Mouse (Mus musculus): ENCODE results near the gene Tomm34. TPM values are rescaled to one million over a fixed set of nuclear protein-coding genes. Genes with fewer than 3 reads are reported as not detected.
A peak's percentile ranks its signal among the peaks of the same experiment; 100 is the strongest.

Tomm34 gene
- 52.3 and 53.0 TPM in 2 replicates for polyA plus RNA-seq (2015; fragmentation: Nextera tagmentation; extraction: Ambion mirVana)

GRCm38 (mm10) chr2:164070765-164071436 lies at the start of gene Tomm34:
TSS of gene Tomm34 (minus strand) at chr2:164071169.
- H3K4me1 ChIP-seq: peaks cover 34% of the 10 kb centered on the region
- no peaks in the 10 kb centered on the region for H3K27me3 ChIP-seq
- H3K27ac ChIP-seq: peak within 1 kb of the TSS; percentile 56
- peak; percentile 98 for ATAC-seq (ENCODE audit: borderline replicate concordance, extremely low read depth, low FRiP score, low TSS enrichment)
- H3K9ac ChIP-seq: peak within 1 kb of the TSS; percentile 72
- peak within 1 kb of the TSS; percentile 69 for H3K4me2 ChIP-seq
- H3K4me3 ChIP-seq: peak within 1 kb of the TSS; percentile 74
- WGBS: 1% methylated on average over 55 of the region's 55 CpGs
- peaks cover 5% of the 10 kb centered on the region for H3K36me3 ChIP-seq
- no peaks in the 10 kb centered on the region for H3K9me3 ChIP-seq

DNA sequence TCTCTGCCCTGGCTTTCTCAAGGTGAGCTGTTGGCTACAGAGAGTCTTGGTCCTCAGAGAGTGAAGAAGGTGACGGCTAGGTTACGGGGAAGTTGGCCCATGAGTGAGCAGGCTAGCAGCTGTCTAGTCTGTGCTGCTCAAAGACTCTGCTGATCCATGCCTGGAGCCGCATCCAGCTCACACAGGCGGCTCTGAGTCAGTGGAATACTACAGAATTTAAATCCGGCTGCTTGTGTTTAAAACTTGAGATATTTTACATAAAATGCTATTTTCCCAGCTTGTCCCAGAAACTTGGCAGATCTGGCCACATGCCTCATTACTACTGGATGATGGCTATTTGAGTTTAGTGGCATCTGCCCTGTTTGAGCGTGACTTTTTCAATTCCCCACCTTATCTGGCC lies 48.5 kb upstream of the Tomm34 start:
- H3K4me1 ChIP-seq: no peaks in the 10 kb centered on the region
- no peak overlapping the region for H3K4me2 ChIP-seq
- 87% methylated on average over 6 of the region's 6 CpGs for WGBS
- no peaks in the 10 kb centered on the region for H3K9me3 ChIP-seq
- H3K27ac ChIP-seq: no peak overlapping the region
- H3K9ac ChIP-seq: no peak overlapping the region
- H3K4me3 ChIP-seq: no peak overlapping the region
- H3K27me3 ChIP-seq: no peaks in the 10 kb centered on the region
- no peak for ATAC-seq (ENCODE audit: borderline replicate concordance, extremely low read depth, low FRiP score, low TSS enrichment)
- H3K36me3 ChIP-seq: peaks cover 39% of the 10 kb centered on the region

DNA sequence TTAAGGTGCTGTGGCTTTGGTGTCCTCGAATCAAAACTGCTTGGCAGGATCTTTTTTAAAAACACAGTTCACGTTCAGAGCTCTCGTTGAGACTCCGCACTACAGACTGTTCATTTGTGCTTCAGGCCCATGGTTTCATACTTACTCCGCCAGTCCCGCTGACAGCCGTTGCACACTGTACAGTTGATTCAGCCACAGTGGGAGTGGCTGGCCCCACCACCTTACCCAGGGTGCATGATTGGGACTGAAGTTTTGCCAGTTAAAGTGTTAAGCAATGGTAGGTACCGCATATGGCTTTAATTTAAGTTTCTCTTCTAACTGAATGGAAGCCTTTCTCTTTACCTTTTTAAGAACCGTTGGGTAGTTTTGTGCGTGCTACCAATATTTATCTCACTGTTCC lies 44.6 kb upstream of the Tomm34 start:
- no peak overlapping the region for H3K27ac ChIP-seq
- H3K4me2 ChIP-seq: no peak overlapping the region
- no peak overlapping the region for H3K9ac ChIP-seq
- no peak for ATAC-seq (ENCODE audit: borderline replicate concordance, extremely low read depth, low FRiP score, low TSS enrichment)
- no peaks in the 10 kb centered on the region for H3K27me3 ChIP-seq
- peaks cover 32% of the 10 kb centered on the region for H3K36me3 ChIP-seq
- H3K9me3 ChIP-seq: no peaks in the 10 kb centered on the region
- 79% methylated on average over 10 of the region's 10 CpGs for WGBS
- no peaks in the 10 kb centered on the region for H3K4me1 ChIP-seq
- no peak overlapping the region for H3K4me3 ChIP-seq

DNA sequence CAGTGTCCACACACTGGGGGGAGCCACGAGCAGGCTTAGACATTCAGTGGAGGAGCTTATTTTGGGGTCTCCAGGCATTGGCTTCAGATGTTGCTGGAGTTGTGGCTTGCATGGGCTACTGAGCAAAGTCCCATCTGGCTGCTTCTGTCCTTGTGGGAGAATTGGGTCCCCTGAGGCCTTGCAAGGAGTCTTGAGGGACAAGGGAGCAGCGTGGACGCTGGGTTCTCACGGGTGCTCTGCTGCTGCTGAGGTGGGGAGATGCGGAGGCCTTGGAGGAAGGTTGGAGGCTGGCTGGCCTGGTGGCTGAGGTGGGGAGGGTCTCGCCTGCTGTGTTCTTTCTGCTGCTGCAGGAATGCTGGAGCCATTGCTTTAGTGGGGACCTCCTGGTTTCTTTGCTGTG lies 43.1 kb upstream of the Tomm34 start:
- no peak overlapping the region for H3K4me2 ChIP-seq
- H3K9ac ChIP-seq: no peak overlapping the region
- no peaks in the 10 kb centered on the region for H3K27me3 ChIP-seq
- ATAC-seq (ENCODE audit: borderline replicate concordance, extremely low read depth, low FRiP score, low TSS enrichment): no peak
- H3K27ac ChIP-seq: no peak overlapping the region
- 80% methylated on average over 6 of the region's 6 CpGs for whole genome bisulfite sequencing
- no peaks in the 10 kb centered on the region for H3K4me1 ChIP-seq
- H3K4me3 ChIP-seq: no peak overlapping the region
- no peaks in the 10 kb centered on the region for H3K9me3 ChIP-seq
- peaks cover 17% of the 10 kb centered on the region for H3K36me3 ChIP-seq

DNA sequence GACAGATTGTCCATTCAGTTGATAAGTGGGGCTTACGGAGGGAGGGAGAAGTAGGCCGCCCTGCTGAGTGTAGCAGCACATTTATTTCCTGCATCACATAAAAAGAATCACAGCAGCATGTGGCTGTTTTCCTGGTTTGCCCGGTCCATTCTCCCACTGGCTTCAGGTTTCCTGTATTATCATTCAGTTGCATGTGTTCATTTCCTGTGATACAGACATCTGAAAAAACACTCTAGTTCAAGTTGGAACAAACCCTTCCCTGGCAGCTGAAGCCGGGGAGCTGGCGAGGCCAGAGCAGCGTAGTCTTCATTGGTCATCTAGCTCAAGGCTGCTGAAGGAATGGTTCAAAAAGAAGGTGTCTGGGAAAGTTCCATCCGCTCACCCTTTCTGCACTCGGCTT lies 40.6 kb upstream of the Tomm34 start:
- ATAC-seq (ENCODE audit: borderline replicate concordance, extremely low read depth, low FRiP score, low TSS enrichment): no peak
- Histone ChIP-seq H3K4me3 (no peak overlapping the region), H3K36me3 (peaks cover 11% of the 10 kb centered on the region), H3K9me3 (no peaks in the 10 kb centered on the region), H3K4me2 (no peak overlapping the region), H3K4me1 (no peaks in the 10 kb centered on the region), H3K27ac (no peak overlapping the region), H3K27me3 (no peaks in the 10 kb centered on the region), H3K9ac (no peak overlapping the region)
- WGBS: 79% methylated on average over 8 of the region's 8 CpGs

DNA sequence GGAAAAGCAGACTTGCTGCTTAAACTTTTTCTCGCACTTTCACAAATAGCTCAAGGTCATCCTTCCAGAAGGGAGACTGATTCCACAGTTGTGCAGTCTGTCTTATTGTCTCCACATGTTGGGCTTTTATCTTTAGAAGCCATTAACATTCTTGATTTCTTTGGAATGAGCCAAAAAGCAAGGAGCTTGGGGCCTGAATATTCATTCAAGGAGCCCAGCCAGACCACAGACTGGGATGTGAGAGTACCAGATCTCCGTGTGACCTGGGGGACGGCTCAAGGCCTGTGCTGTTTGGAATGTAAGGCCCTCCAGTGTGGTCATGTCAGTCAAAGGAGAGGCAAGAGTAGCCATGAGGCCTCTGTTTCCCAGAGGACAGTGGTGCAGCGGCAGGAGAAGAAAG lies 37.5 kb upstream of the Tomm34 start:
- peaks cover 22% of the 10 kb centered on the region for H3K36me3 ChIP-seq
- WGBS: 75% methylated on average over 4 of the region's 4 CpGs
- no peaks in the 10 kb centered on the region for H3K9me3 ChIP-seq
- no peak overlapping the region for H3K9ac ChIP-seq
- H3K4me3 ChIP-seq: no peak overlapping the region
- no peak for ATAC-seq (ENCODE audit: borderline replicate concordance, extremely low read depth, low FRiP score, low TSS enrichment)
- no peaks in the 10 kb centered on the region for H3K4me1 ChIP-seq
- no peak overlapping the region for H3K27ac ChIP-seq
- H3K4me2 ChIP-seq: no peak overlapping the region
- H3K27me3 ChIP-seq: no peaks in the 10 kb centered on the region

- Histone ChIP-seq H3K27me3 (no peaks in the 10 kb centered on the region), H3K9me3 (no peaks in the 10 kb centered on the region), H3K4me2 (no peak overlapping the region), H3K27ac (no peak overlapping the region), H3K4me1 (no peaks in the 10 kb centered on the region), H3K9ac (no peak overlapping the region), H3K36me3 (peaks cover 27% of the 10 kb centered on the region; the same call in 1 of the 2 replicates), H3K4me3 (no peak overlapping the region)
- ATAC-seq (ENCODE audit: borderline replicate concordance, extremely low read depth, low FRiP score, low TSS enrichment): no peak
- 81% methylated on average over 16 of the region's 16 CpGs for WGBS
Observed at GRCm38 (mm10) chr2:164107125-164107874, 36.3 kb upstream of the Tomm34 start.

DNA sequence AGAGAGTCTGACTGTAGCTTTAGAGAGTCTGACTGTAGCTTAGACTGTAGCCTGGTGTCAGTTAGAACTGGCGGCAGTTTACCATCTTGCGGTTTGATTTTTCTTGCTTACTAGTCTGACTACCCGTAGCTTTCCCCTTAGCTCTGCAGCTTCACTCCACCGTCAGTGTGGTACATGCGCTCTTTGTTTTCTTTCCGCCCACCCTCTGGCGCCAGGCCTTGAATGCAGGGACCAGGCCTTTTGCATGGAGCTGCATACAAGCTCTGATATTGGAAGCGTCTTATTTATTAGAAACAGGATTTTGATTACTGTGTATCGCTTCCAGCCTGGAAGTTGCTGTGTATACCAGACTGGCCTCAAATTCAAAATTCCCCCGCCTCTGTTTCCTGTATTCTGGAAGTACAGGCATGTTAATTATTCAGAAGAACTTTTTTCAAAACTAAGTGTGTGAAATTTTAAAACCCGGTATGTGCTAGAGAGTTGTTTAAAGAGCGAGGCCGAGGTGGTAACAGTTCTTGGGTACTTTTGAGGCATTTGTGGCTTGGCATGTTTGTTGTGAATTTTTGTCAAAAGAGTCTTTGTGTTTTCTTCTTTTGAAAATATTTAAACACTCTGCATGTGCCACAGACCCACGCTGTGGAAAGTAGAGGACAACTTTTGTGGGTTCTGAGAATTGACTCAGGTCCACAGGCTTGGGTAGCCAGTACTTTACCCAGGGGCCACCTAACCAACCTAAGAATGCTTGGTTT lies 35.5 kb upstream of the Tomm34 start:
- Histone ChIP-seq H3K9me3 (no peaks in the 10 kb centered on the region), H3K36me3 (peaks cover 29% of the 10 kb centered on the region; the same call in 1 of the 2 replicates), H3K4me3 (no peak overlapping the region), H3K27me3 (no peaks in the 10 kb centered on the region), H3K9ac (no peak overlapping the region), H3K4me2 (no peak overlapping the region), H3K4me1 (no peaks in the 10 kb centered on the region), H3K27ac (no peak overlapping the region)
- no peak for ATAC-seq (ENCODE audit: borderline replicate concordance, extremely low read depth, low FRiP score, low TSS enrichment)
- WGBS: 87% methylated on average over 14 of the region's 14 CpGs

DNA sequence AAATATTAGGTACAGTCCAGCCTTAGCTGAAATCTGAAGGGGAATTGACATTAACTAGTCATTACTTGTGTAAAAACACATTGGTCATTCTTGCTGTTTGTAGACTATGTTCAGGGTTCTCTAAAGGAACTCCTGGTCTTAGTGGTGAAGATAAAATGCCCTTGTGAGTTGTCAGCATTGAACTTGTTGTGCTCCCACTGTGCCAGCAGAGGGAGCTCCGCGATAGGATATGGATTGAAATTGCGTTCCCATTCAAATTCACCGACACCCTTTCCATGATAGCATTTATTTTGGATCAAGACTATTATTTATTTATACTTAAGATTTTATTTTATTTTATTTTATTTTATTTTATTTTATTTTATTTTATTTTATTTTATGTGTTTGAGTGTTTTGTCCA lies 32.5 kb upstream of the Tomm34 start:
- Histone ChIP-seq H3K9ac (no peak overlapping the region), H3K36me3 (peaks cover 54% of the 10 kb centered on the region), H3K27me3 (no peaks in the 10 kb centered on the region), H3K4me2 (no peak overlapping the region), H3K27ac (no peak overlapping the region), H3K9me3 (no peaks in the 10 kb centered on the region), H3K4me3 (no peak overlapping the region), H3K4me1 (no peaks in the 10 kb centered on the region)
- no peak for ATAC-seq (ENCODE audit: borderline replicate concordance, extremely low read depth, low FRiP score, low TSS enrichment)
- 22% methylated on average over 4 of the region's 4 CpGs for WGBS

DNA sequence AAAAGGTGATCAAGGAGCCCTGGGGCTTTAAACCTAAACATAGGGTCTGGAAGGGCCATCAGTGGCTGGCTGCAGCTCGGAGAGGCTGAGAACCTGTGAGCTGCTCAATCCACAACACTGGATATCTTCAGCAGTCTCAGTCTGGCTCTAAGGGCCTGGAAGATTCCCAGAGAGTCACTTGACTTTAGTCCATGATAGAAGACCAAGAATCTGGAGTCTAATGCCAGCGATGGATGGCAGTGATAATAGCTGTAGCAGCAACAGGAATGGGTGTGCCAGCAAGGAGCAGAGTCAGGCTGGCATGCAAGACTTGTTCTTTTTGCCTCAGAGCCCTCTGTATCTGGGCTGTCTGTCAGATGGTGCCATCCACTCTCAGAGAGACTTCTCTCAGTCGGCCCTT lies 31.4 kb upstream of the Tomm34 start:
- Histone ChIP-seq H3K4me2 (no peak overlapping the region), H3K4me1 (no peaks in the 10 kb centered on the region), H3K36me3 (peaks cover 59% of the 10 kb centered on the region), H3K27ac (no peak overlapping the region), H3K27me3 (no peaks in the 10 kb centered on the region), H3K4me3 (no peak overlapping the region), H3K9me3 (no peaks in the 10 kb centered on the region), H3K9ac (no peak overlapping the region)
- no peak for ATAC-seq (ENCODE audit: borderline replicate concordance, extremely low read depth, low FRiP score, low TSS enrichment)
- 83% methylated on average over 3 of the region's 3 CpGs for WGBS

GRCm38 (mm10) chr2:164101936-164102335 lies 31.0 kb upstream of the Tomm34 start:
- WGBS: 74% methylated on average over 1 of the region's 1 CpGs
- ATAC-seq (ENCODE audit: borderline replicate concordance, extremely low read depth, low FRiP score, low TSS enrichment): no peak
- H3K27ac ChIP-seq: no peak overlapping the region
- no peak overlapping the region for H3K9ac ChIP-seq
- H3K27me3 ChIP-seq: no peaks in the 10 kb centered on the region
- no peak overlapping the region for H3K4me3 ChIP-seq
- peaks cover 59% of the 10 kb centered on the region for H3K36me3 ChIP-seq
- no peak overlapping the region for H3K4me2 ChIP-seq
- H3K9me3 ChIP-seq: no peaks in the 10 kb centered on the region
- no peaks in the 10 kb centered on the region for H3K4me1 ChIP-seq
